In the genomic region with DNA sequence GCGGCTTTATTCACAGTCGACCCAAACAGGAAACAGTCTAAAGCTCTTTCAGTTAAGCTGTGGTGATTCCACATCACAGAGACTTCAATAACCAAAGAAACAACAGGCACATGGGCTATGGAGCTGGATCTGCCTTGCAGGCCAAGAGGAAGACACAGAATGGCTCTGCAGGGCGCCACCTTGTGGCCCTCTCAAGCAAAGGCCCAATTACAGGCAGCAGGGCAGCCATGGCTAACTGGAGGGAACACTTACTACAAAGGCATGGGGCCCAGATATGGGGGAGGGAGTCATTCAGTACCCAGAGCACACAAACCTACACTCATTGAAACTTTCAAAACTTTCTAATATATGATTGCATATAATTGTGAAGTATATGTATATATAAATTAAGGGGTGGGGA, we compare ENCODE assay signal across 7 mouse cellular contexts. TPM values are rescaled to one million over a fixed set of nuclear protein-coding genes. Genes with fewer than 3 reads are reported as not detected.
DNase-seq lines count a peak whose midpoint lies in the region; ATAC-seq and TF ChIP-seq lines count a peak whose summit lies in the region.

No protein-coding gene starts in this region.

- no peak overlapping the region for H3K27ac ChIP-seq in cerebellum, adult 2 months (ENCODE audit: insufficient read depth, low read length)
- H3K27ac ChIP-seq in forebrain, embryonic 16.5 days (ENCODE audit: low read length) = no peak overlapping the region
- H3K27ac ChIP-seq in hindbrain, embryonic 15.5 days (replicated peaks) = no peak overlapping the region
- no peak overlapping the region for H3K27ac ChIP-seq in midbrain, embryonic 12.5 days (replicated peaks)

- H3K27me3 ChIP-seq in cerebellum, adult 2 months (ENCODE audit: control insufficient read depth, insufficient read depth, low read length) = no peaks in the 10 kb centered on the region
- H3K27me3 ChIP-seq in forebrain, embryonic 16.5 days (replicated peaks; ENCODE audit: control insufficient read depth, insufficient read depth, low read length) = no peaks in the 10 kb centered on the region
- no peaks in the 10 kb centered on the region for H3K27me3 ChIP-seq in hindbrain, embryonic 15.5 days
- H3K27me3 ChIP-seq in midbrain, embryonic 12.5 days = peaks cover 17% of the 10 kb centered on the region; the same call in 1 of the 2 replicates

- H3K9ac ChIP-seq in forebrain, embryonic 16.5 days (replicated peaks; ENCODE audit: low read depth, low read length) = no peak overlapping the region
- H3K9ac ChIP-seq in hindbrain, embryonic 15.5 days = no peak overlapping the region
- no peak overlapping the region for H3K9ac ChIP-seq in midbrain, embryonic 12.5 days (replicated peaks)

- no peak overlapping the region for H3K4me2 ChIP-seq in forebrain, embryonic 16.5 days (ENCODE audit: low read length)
- H3K4me2 ChIP-seq in hindbrain, embryonic 15.5 days = no peak overlapping the region
- H3K4me2 ChIP-seq in midbrain, embryonic 12.5 days (replicated peaks) = no peak overlapping the region

- TF ChIP-seq CTCF in cerebellum, adult 2 months (IDR thresholded peaks at IDR 0.05; ENCODE audit: borderline replicate concordance, insufficient read depth, low read depth, low read length) = peak; percentile 96

- no peak overlapping the region for H3K4me3 ChIP-seq in cerebellum, adult 2 months (replicated peaks; ENCODE audit: insufficient read depth, low read depth, low read length)
- H3K4me3 ChIP-seq in forebrain, embryonic 16.5 days (replicated peaks; ENCODE audit: low read length) = no peak overlapping the region
- H3K4me3 ChIP-seq in hindbrain, embryonic 15.5 days = no peak overlapping the region
- H3K4me3 ChIP-seq in midbrain, embryonic 12.5 days = no peak overlapping the region

- H3K4me1 ChIP-seq in cerebellum, adult 2 months (ENCODE audit: control insufficient read depth, insufficient read depth, low read length) = no peaks in the 10 kb centered on the region
- H3K4me1 ChIP-seq in forebrain, embryonic 16.5 days (replicated peaks; ENCODE audit: control insufficient read depth, insufficient read depth, low read length) = no peaks in the 10 kb centered on the region
- no peaks in the 10 kb centered on the region for H3K4me1 ChIP-seq in hindbrain, embryonic 15.5 days (replicated peaks)
- H3K4me1 ChIP-seq in midbrain, embryonic 12.5 days = no peaks in the 10 kb centered on the region

- no peaks in the 10 kb centered on the region for H3K9me3 ChIP-seq in forebrain, embryonic 16.5 days (ENCODE audit: control insufficient read depth, low read length)
- H3K9me3 ChIP-seq in hindbrain, embryonic 15.5 days = no peaks in the 10 kb centered on the region
- H3K9me3 ChIP-seq in midbrain, embryonic 12.5 days = no peaks in the 10 kb centered on the region

- WGBS in cerebellum, adult 2 months = 18% methylated on average over 3 of the region's 3 CpGs
- 13% methylated on average over 3 of the region's 3 CpGs for WGBS in forebrain, embryonic 16.5 days
- WGBS in hindbrain, embryonic 15.5 days = 14% methylated on average over 3 of the region's 3 CpGs
- 8% methylated on average over 3 of the region's 3 CpGs for WGBS in midbrain, embryonic 12.5 days

- ATAC-seq in forebrain, embryonic 16.5 days = peak; percentile 88
- peak; percentile 78 for ATAC-seq in hindbrain, embryonic 15.5 days (ENCODE audit: low FRiP score, low read depth)
- peak; percentile 70 for ATAC-seq in midbrain, embryonic 12.5 days (ENCODE audit: low FRiP score, low read depth)

- DNase-seq in T-cell, adult 2 months (ENCODE audit: low spot score) = peak; percentile 69
- peak; percentile 88 to 90 for DNase-seq in cerebellum, adult 2 months
- DNase-seq in left cerebral cortex, adult 18-20 months (ENCODE audit: low spot score in 2 of 2) = peak; percentile 85 to 86
- peak; percentile 62 for DNase-seq in skeletal muscle tissue, adult 2 months (ENCODE audit: low read depth, low spot score)

- TF ChIP-seq POLR2A in cerebellum, adult 2 months (IDR thresholded peaks at IDR 0.05; ENCODE audit: borderline replicate concordance, insufficient read depth, low read length) = no peak

- H3K36me3 ChIP-seq in forebrain, embryonic 16.5 days (ENCODE audit: control insufficient read depth, insufficient read depth) = no peaks in the 10 kb centered on the region
- no peaks in the 10 kb centered on the region for H3K36me3 ChIP-seq in hindbrain, embryonic 15.5 days
- no peaks in the 10 kb centered on the region for H3K36me3 ChIP-seq in midbrain, embryonic 12.5 days

RNA-seq across cellular contexts. Expression of gene Ankmy1, which starts 7.6 kb away (rescaled TPM):
- polyA plus RNA-seq in cerebellum, adult 2 months (2012; rRNA removed) = 0.35 and 0.46 TPM in 2 replicates
- polyA plus RNA-seq in forebrain, embryonic 16.5 days (2015; fragmentation: Nextera tagmentation; extraction: Ambion mirVana) = 0.71 and 1.1 TPM in 2 replicates
- 0.56 and 0.61 TPM in 2 replicates for polyA plus RNA-seq in hindbrain, embryonic 15.5 days (2015; fragmentation: Nextera tagmentation; extraction: Ambion mirVana)
- total RNA-seq in left cerebral cortex, adult 18-20 months (2021) = under 1 TPM; 0.40 to 0.53 TPM
- polyA plus RNA-seq in midbrain, embryonic 12.5 days (2016; fragmentation: Nextera tagmentation; extraction: Ambion mirVana) = 0.45 and 0.80 TPM in 2 replicates

RNA-seq across cellular contexts. Expression of gene Dusp28, which starts 11.7 kb away (rescaled TPM):
- 49.6 and 49.7 TPM in 2 replicates for polyA plus RNA-seq in cerebellum, adult 2 months (2012; rRNA removed)
- 11.3 and 13.2 TPM in 2 replicates for polyA plus RNA-seq in forebrain, embryonic 16.5 days (2015; fragmentation: Nextera tagmentation; extraction: Ambion mirVana)
- polyA plus RNA-seq in hindbrain, embryonic 15.5 days (2015; fragmentation: Nextera tagmentation; extraction: Ambion mirVana) = 16.6 and 17.3 TPM in 2 replicates
- total RNA-seq in left cerebral cortex, adult 18-20 months (2021) = 10 to 100 TPM; 18.2 to 19.2 TPM
- 14.6 and 16.7 TPM in 2 replicates for polyA plus RNA-seq in midbrain, embryonic 12.5 days (2016; fragmentation: Nextera tagmentation; extraction: Ambion mirVana)

RNA-seq across cellular contexts. Expression of gene Rnpepl1, which starts 15.5 kb away (rescaled TPM):
- polyA plus RNA-seq in cerebellum, adult 2 months (2012; rRNA removed) = 43.6 and 44.7 TPM in 2 replicates
- 28.5 and 31.0 TPM in 2 replicates for polyA plus RNA-seq in forebrain, embryonic 16.5 days (2015; fragmentation: Nextera tagmentation; extraction: Ambion mirVana)
- polyA plus RNA-seq in hindbrain, embryonic 15.5 days (2015; fragmentation: Nextera tagmentation; extraction: Ambion mirVana) = 30.4 and 36.2 TPM in 2 replicates
- 10 to 100 TPM; 30.2 to 34.4 TPM for total RNA-seq in left cerebral cortex, adult 18-20 months (2021)
- polyA plus RNA-seq in midbrain, embryonic 12.5 days (2016; fragmentation: Nextera tagmentation; extraction: Ambion mirVana) = 27.6 and 29.9 TPM in 2 replicates

RNA-seq across cellular contexts. Expression of gene Capn10, which starts 39.1 kb away (rescaled TPM):
- polyA plus RNA-seq in cerebellum, adult 2 months (2012; rRNA removed) = 44.5 and 45.5 TPM in 2 replicates
- 64.4 and 65.5 TPM in 2 replicates for polyA plus RNA-seq in forebrain, embryonic 16.5 days (2015; fragmentation: Nextera tagmentation; extraction: Ambion mirVana)
- polyA plus RNA-seq in hindbrain, embryonic 15.5 days (2015; fragmentation: Nextera tagmentation; extraction: Ambion mirVana) = 59.2 and 62.3 TPM in 2 replicates
- 10 to 100 TPM; 40.1 to 40.7 TPM for total RNA-seq in left cerebral cortex, adult 18-20 months (2021)
- 55.2 TPM in 2 replicates for polyA plus RNA-seq in midbrain, embryonic 12.5 days (2016; fragmentation: Nextera tagmentation; extraction: Ambion mirVana)

RNA-seq across cellular contexts. Expression of gene Gpr35, which starts 55.6 kb away (rescaled TPM):
- polyA plus RNA-seq in cerebellum, adult 2 months (2012; rRNA removed) = 0.21 and 0.36 TPM in 2 replicates
- polyA plus RNA-seq in forebrain, embryonic 16.5 days (2015; fragmentation: Nextera tagmentation; extraction: Ambion mirVana) = 0.35 and 0.75 TPM in 2 replicates
- 0.54 and 0.79 TPM in 2 replicates for polyA plus RNA-seq in hindbrain, embryonic 15.5 days (2015; fragmentation: Nextera tagmentation; extraction: Ambion mirVana)
- total RNA-seq in left cerebral cortex, adult 18-20 months (2021) = under 1 TPM in 1 of 2 experiments, not detected in 1; 0.33 TPM
- 0.27 and 0.45 TPM in 2 replicates for polyA plus RNA-seq in midbrain, embryonic 12.5 days (2016; fragmentation: Nextera tagmentation; extraction: Ambion mirVana)
